Mouse (Mus musculus): ENCODE measurements at regions not wholly inside any gene's neighbourhood (a gene's known extent, or its start where the extent isn't known, plus 50 kb on each side); places are given as distances from the start of the nearest gene placed in this dataset.

- DNase-seq (ENCODE audit: low read depth, low spot score), result peak; percentile 92
These were observed 54.8 kb downstream of the Gm19935 start for GRCm38 (mm10) chr8:90762390-90762789.

- no peak for DNase-seq (ENCODE audit: low read depth, low spot score)
These were observed 55.2 kb downstream of the Gm19935 start for GRCm38 (mm10) chr8:90761947-90762346.

- DNase-seq (ENCODE audit: low read depth, low spot score), result no peak
These were observed 55.7 kb downstream of the Gm19935 start for GRCm38 (mm10) chr8:90761446-90761845.

- no peak for DNase-seq (ENCODE audit: low read depth, low spot score)
These were observed 57.7 kb downstream of the Gm19935 start for GRCm38 (mm10) chr8:90759531-90759930.

GRCm38 (mm10) chr8:90755020-90755419, 62.2 kb downstream of the Gm19935 start:
- DNase-seq (ENCODE audit: low read depth, low spot score), result no peak

- DNase-seq (ENCODE audit: low read depth, low spot score), result no peak
These were observed 73.6 kb downstream of the Gm19935 start for GRCm38 (mm10) chr8:90743546-90743945.

GRCm38 (mm10) chr8:90740963-90741733, 76.0 kb downstream of the Gm19935 start:
- peak; percentile 20 for DNase-seq (ENCODE audit: low read depth, low spot score)

- DNase-seq (ENCODE audit: low read depth, low spot score), result peak; percentile 11
These were observed 76.8 kb downstream of the Gm19935 start for GRCm38 (mm10) chr8:90740302-90740962.

GRCm38 (mm10) chr8:90728011-90728410, 89.2 kb downstream of the Gm19935 start:
- no peak for DNase-seq (ENCODE audit: low read depth, low spot score)

GRCm38 (mm10) chr8:90725188-90725587, 92.0 kb downstream of the Gm19935 start:
- DNase-seq (ENCODE audit: low read depth, low spot score), result no peak

GRCm38 (mm10) chr8:90716436-90716835, 100.8 kb downstream of the Gm19935 start:
- DNase-seq (ENCODE audit: low read depth, low spot score), result no peak

GRCm38 (mm10) chr8:90708524-90708923, 108.7 kb downstream of the Gm19935 start:
- peak; percentile 59 for DNase-seq (ENCODE audit: low read depth, low spot score)

GRCm38 (mm10) chr8:90692516-90692915, 124.7 kb downstream of the Gm19935 start:
- no peak for DNase-seq (ENCODE audit: low read depth, low spot score)

- DNase-seq (ENCODE audit: low read depth, low spot score), result no peak
These were observed 132.1 kb downstream of the Gm19935 start for GRCm38 (mm10) chr8:90685076-90685475.

GRCm38 (mm10) chr8:90670471-90671057, 146.6 kb downstream of the Gm19935 start:
- DNase-seq (ENCODE audit: low read depth, low spot score), result peak; percentile 78

- no peak for DNase-seq (ENCODE audit: low read depth, low spot score)
These were observed 147.8 kb downstream of the Gm19935 start for GRCm38 (mm10) chr8:90669396-90669795.

- DNase-seq (ENCODE audit: low read depth, low spot score), result no peak
These were observed 158.1 kb downstream of the Gm19935 start for GRCm38 (mm10) chr8:90659066-90659465.

GRCm38 (mm10) chr8:90657641-90658051, 159.5 kb downstream of the Gm19935 start:
- no peak for DNase-seq (ENCODE audit: low read depth, low spot score)

GRCm38 (mm10) chr8:90657116-90657515, 160.1 kb downstream of the Gm19935 start:
- no peak for DNase-seq (ENCODE audit: low read depth, low spot score)

- no peak for DNase-seq (ENCODE audit: low read depth, low spot score)
These were observed 160.6 kb downstream of the Gm19935 start for GRCm38 (mm10) chr8:90656436-90657090.

GRCm38 (mm10) chr8:90654786-90655185, 162.4 kb downstream of the Gm19935 start:
- DNase-seq (ENCODE audit: low read depth, low spot score), result no peak

GRCm38 (mm10) chr8:90642392-90642791, 174.8 kb downstream of the Gm19935 start:
- DNase-seq (ENCODE audit: low read depth, low spot score), result no peak
